Mouse (Mus musculus) ES-Bruce4 (cell line): ENCODE data around the gene Sftpd. TPM values are rescaled to one million over a fixed set of nuclear protein-coding genes. Genes with fewer than 3 reads are reported as not detected.

Experiments
- H3K27ac ChIP-seq: 2 replicates; pipeline ENCODE4 v1.5.1; 2012; ENCODE audit warnings: low read length, inconsistent platforms; ENCODE audit not compliant: insufficient read depth
- H3K27me3 ChIP-seq: 2 replicates; pipeline ENCODE4 v1.6.1; 2012; ENCODE audit warnings: mild to moderate bottlenecking, low read length, inconsistent platforms; ENCODE audit not compliant: control insufficient read depth, poor library complexity, insufficient read depth, severe bottlenecking
- H3K36me3 ChIP-seq: 2 replicates; pipeline ENCODE4 v1.6.1; 2012; ENCODE audit warnings: inconsistent platforms, mild to moderate bottlenecking, low read length, moderate library complexity; ENCODE audit not compliant: control insufficient read depth, poor library complexity, insufficient read depth, severe bottlenecking
- H3K4me1 ChIP-seq: one replicate; pipeline ENCODE4 v1.8.1; 2011; ENCODE audit warnings: low read length; ENCODE audit not compliant: control insufficient read depth, insufficient read depth
- H3K4me3 ChIP-seq: 2 replicates; pipeline ENCODE4 v1.5.1; 2011; ENCODE audit warnings: low read depth, mild to moderate bottlenecking, low read length
- H3K9ac ChIP-seq: 2 replicates; pipeline ENCODE4 v1.6.1; 2012; ENCODE audit warnings: low read depth, mild to moderate bottlenecking, inconsistent platforms; ENCODE audit not compliant: poor library complexity, severe bottlenecking
- H3K9me3 ChIP-seq: replicated peaks from 2 replicates; pipeline ENCODE4 v1.6.1; 2012; ENCODE audit warnings: mild to moderate bottlenecking, low read length, inconsistent platforms; ENCODE audit not compliant: control insufficient read depth, poor library complexity, insufficient read depth, severe bottlenecking
- CTCF ChIP-seq: IDR thresholded peaks from one replicate; pipeline ENCODE4 v1.8.1; 2011; ENCODE audit warnings: low read depth, low read length
- EP300 ChIP-seq: IDR thresholded peaks from 2 replicates; pipeline ENCODE4 v1.6.1; 2011; ENCODE audit warnings: low read depth, low read length; ENCODE audit not compliant: insufficient read depth
- POLR2A ChIP-seq: IDR thresholded peaks from one replicate; pipeline ENCODE4 v1.8.1; 2011; ENCODE audit warnings: low read length; ENCODE audit not compliant: insufficient read depth
- polyA plus RNA-seq: library from polyadenylated mRNA; stranded (reverse); fragments of >200 nt; gene quantifications from 2 replicates; pipeline ENCODE4 v1.2.4, GENCODE M21; 2011; ENCODE audit warnings: low read depth; ENCODE audit not compliant: missing spikeins, insufficient read depth, insufficient read length

The Sftpd gene
- polyA plus RNA-seq, 1 experiment, result not detected

- no peak for TF ChIP-seq CTCF
- no peak for TF ChIP-seq EP300
- TF ChIP-seq POLR2A, result no peak
- Histone ChIP-seq H3K4me3 (no peak overlapping the region), H3K27me3 (no peaks in the 10 kb centered on the region), H3K36me3 (no peaks in the 10 kb centered on the region), H3K27ac (no peak overlapping the region), H3K9ac (no peak overlapping the region), H3K9me3 (no peaks in the 10 kb centered on the region), H3K4me1 (no peaks in the 10 kb centered on the region)
Measured at GRCm38 (mm10) chr14:41167278-41167677, 17.7 kb downstream of the Sftpd start.

GRCm38 (mm10) chr14:41162663-41163062 lies 22.3 kb downstream of the Sftpd start:
- H3K27me3 ChIP-seq, result no peaks in the 10 kb centered on the region
- TF ChIP-seq POLR2A (no peak), CTCF (peak; percentile 79), EP300 (no peak)
- H3K36me3 ChIP-seq, result no peaks in the 10 kb centered on the region
- H3K9me3 ChIP-seq, result no peaks in the 10 kb centered on the region
- H3K4me1 ChIP-seq, result no peaks in the 10 kb centered on the region
- no peak overlapping the region for H3K9ac ChIP-seq
- no peak overlapping the region for H3K27ac ChIP-seq
- H3K4me3 ChIP-seq, result no peak overlapping the region

GRCm38 (mm10) chr14:41160743-41161142 lies 24.2 kb downstream of the Sftpd start:
- Histone ChIP-seq H3K4me3 (no peak overlapping the region), H3K4me1 (no peaks in the 10 kb centered on the region), H3K27me3 (no peaks in the 10 kb centered on the region), H3K9ac (no peak overlapping the region), H3K27ac (no peak overlapping the region), H3K9me3 (no peaks in the 10 kb centered on the region), H3K36me3 (no peaks in the 10 kb centered on the region)
- TF ChIP-seq CTCF (no peak), EP300 (no peak), POLR2A (no peak)

GRCm38 (mm10) chr14:41160076-41160475 lies 24.9 kb downstream of the Sftpd start:
- H3K4me3 ChIP-seq, result no peak overlapping the region
- H3K36me3 ChIP-seq, result no peaks in the 10 kb centered on the region
- no peaks in the 10 kb centered on the region for H3K9me3 ChIP-seq
- H3K9ac ChIP-seq, result no peak overlapping the region
- H3K4me1 ChIP-seq, result no peaks in the 10 kb centered on the region
- H3K27me3 ChIP-seq, result no peaks in the 10 kb centered on the region
- no peak overlapping the region for H3K27ac ChIP-seq
- TF ChIP-seq CTCF (no peak), POLR2A (no peak), EP300 (no peak)

- H3K9ac ChIP-seq, result no peak within 1 kb of the TSS
- H3K4me3 ChIP-seq, result no peak within 1 kb of the TSS
- H3K27ac ChIP-seq, result no peak within 1 kb of the TSS
- H3K9me3 ChIP-seq, result no peaks in the 10 kb centered on the region
- H3K27me3 ChIP-seq, result no peaks in the 10 kb centered on the region
- H3K4me1 ChIP-seq, result no peaks in the 10 kb centered on the region
- no peaks in the 10 kb centered on the region for H3K36me3 ChIP-seq
- TF ChIP-seq EP300, result no peak
- no peak for TF ChIP-seq POLR2A
- TF ChIP-seq CTCF, result no peak
Measured at GRCm38 (mm10) chr14:41151220-41151898, 33.6 kb downstream of the Sftpd start, which contains the start of gene Mbl1. Gene Mbl1 (plus strand): TSS chr14:41151458.

- Histone ChIP-seq H3K4me1 (no peaks in the 10 kb centered on the region), H3K27me3 (no peaks in the 10 kb centered on the region), H3K36me3 (no peaks in the 10 kb centered on the region), H3K27ac (no peak overlapping the region), H3K9ac (no peak overlapping the region), H3K9me3 (no peaks in the 10 kb centered on the region), H3K4me3 (no peak overlapping the region)
- TF ChIP-seq POLR2A, result no peak
- TF ChIP-seq EP300, result no peak
- TF ChIP-seq CTCF, result no peak
Measured at GRCm38 (mm10) chr14:41147356-41147755, 37.6 kb downstream of the Sftpd start.
